Mouse (Mus musculus): Measurements from ENCODE around the gene Stim2.
A peak's percentile ranks its signal among the peaks of the same experiment; 100 is the strongest.

Gene Stim2

GRCm38 (mm10) chr5:54049145-54049733 is 50.9 kb downstream of the Stim2 start:
- no peak for DNase-seq (ENCODE audit: low read depth)

GRCm38 (mm10) chr5:54049940-54050339 is 51.6 kb downstream of the Stim2 start:
- DNase-seq (ENCODE audit: low read depth) = no peak

GRCm38 (mm10) chr5:54051056-54051455 is 52.8 kb downstream of the Stim2 start:
- no peak for DNase-seq (ENCODE audit: low read depth)

- DNase-seq (ENCODE audit: low read depth) = no peak
Measured at GRCm38 (mm10) chr5:54052205-54052604, 53.9 kb downstream of the Stim2 start.

- DNase-seq (ENCODE audit: low read depth) = no peak
Measured at GRCm38 (mm10) chr5:54053673-54054366, 55.5 kb downstream of the Stim2 start.

GRCm38 (mm10) chr5:54056266-54056665 is 58.0 kb downstream of the Stim2 start:
- DNase-seq (ENCODE audit: low read depth) = no peak

- peak; percentile 71 for DNase-seq (ENCODE audit: low read depth)
Measured at GRCm38 (mm10) chr5:54059998-54060397, 61.7 kb downstream of the Stim2 start.

- DNase-seq (ENCODE audit: low read depth) = no peak
Measured at GRCm38 (mm10) chr5:54062079-54062478, 63.8 kb downstream of the Stim2 start.

GRCm38 (mm10) chr5:54067591-54067990 is 69.3 kb downstream of the Stim2 start:
- DNase-seq (ENCODE audit: low read depth) = peak; percentile 55

GRCm38 (mm10) chr5:54070549-54070948 is 72.2 kb downstream of the Stim2 start:
- peak; percentile 26 for DNase-seq (ENCODE audit: low read depth)

- no peak for DNase-seq (ENCODE audit: low read depth)
Measured at GRCm38 (mm10) chr5:54071288-54071687, 73.0 kb downstream of the Stim2 start.

- DNase-seq (ENCODE audit: low read depth) = no peak
Measured at GRCm38 (mm10) chr5:54071705-54072104, 73.4 kb downstream of the Stim2 start.

GRCm38 (mm10) chr5:54073291-54073690 is 75.0 kb downstream of the Stim2 start:
- no peak for DNase-seq (ENCODE audit: low read depth)

GRCm38 (mm10) chr5:54079997-54080396 is 81.7 kb downstream of the Stim2 start:
- no peak for DNase-seq (ENCODE audit: low read depth)

GRCm38 (mm10) chr5:54087912-54088311 is 89.6 kb downstream of the Stim2 start:
- DNase-seq (ENCODE audit: low read depth) = no peak

GRCm38 (mm10) chr5:54098219-54098618 is 99.9 kb downstream of the Stim2 start:
- peak; percentile 26 for DNase-seq (ENCODE audit: low read depth)

- DNase-seq (ENCODE audit: low read depth) = peak; percentile 43
Measured at GRCm38 (mm10) chr5:54100916-54101315, 102.6 kb downstream of the Stim2 start.

- DNase-seq (ENCODE audit: low read depth) = peak; percentile 69
Measured at GRCm38 (mm10) chr5:54101318-54101717, 103.0 kb downstream of the Stim2 start.

- DNase-seq (ENCODE audit: low read depth) = peak; percentile 28
Measured at GRCm38 (mm10) chr5:54101960-54102359, 103.7 kb downstream of the Stim2 start.

- no peak for DNase-seq (ENCODE audit: low read depth)
Measured at GRCm38 (mm10) chr5:54106669-54107068, 108.4 kb downstream of the Stim2 start.

- DNase-seq (ENCODE audit: low read depth) = no peak
Measured at GRCm38 (mm10) chr5:54107069-54107468, 108.8 kb downstream of the Stim2 start.

- DNase-seq (ENCODE audit: low read depth) = no peak
Measured at GRCm38 (mm10) chr5:54109096-54109495, 110.8 kb downstream of the Stim2 start.

- no peak for DNase-seq (ENCODE audit: low read depth)
Measured at GRCm38 (mm10) chr5:54110789-54111188, 112.5 kb downstream of the Stim2 start.

- DNase-seq (ENCODE audit: low read depth) = peak; percentile 80
Measured at GRCm38 (mm10) chr5:54113284-54113683, 115.0 kb downstream of the Stim2 start.

Data from induced T-regulatory cell, adult 2 months (primary cell).